Mouse (Mus musculus) bone marrow macrophage, adult 2 months (primary cell): ENCODE results near the gene Plin3.
A peak's percentile ranks its signal among the peaks of the same experiment; 100 is the strongest.

Experiments used
- CTCF ChIP-seq: IDR thresholded peaks from 2 replicates; pipeline ENCODE4 v1.5.1; 2012; ENCODE audit warnings: low read depth, mild to moderate bottlenecking, low read length, moderate library complexity
- POLR2A ChIP-seq: IDR thresholded peaks from 2 replicates; pipeline ENCODE4 v1.6.1; 2012; ENCODE audit warnings: mild to moderate bottlenecking, low read depth, low read length, borderline replicate concordance

DNA sequence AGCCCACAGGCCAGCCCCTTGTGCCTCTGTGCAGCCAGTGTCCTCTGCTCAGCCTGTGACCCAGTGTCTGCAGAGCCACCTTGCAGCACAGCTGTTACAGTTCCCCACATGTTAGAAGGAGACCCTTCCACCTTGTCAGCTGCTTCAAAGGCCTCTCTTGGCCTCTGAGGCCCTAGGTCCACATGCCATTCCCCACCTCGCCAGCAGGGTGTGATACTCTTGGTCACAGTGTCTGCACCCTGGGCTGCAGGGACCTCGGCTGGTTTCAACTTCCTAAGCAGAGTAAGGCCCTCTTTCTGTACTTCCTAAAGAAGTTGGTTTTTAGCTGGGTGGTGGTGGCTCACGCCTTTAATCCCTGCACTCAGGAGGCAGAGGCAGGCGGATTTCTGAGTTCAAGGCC, 46.2 kb upstream of the Plin3 start:
- TF ChIP-seq POLR2A (no peak), CTCF (peak; percentile 27; the same call in 1 of the 2 replicates)
